Mouse (Mus musculus) myocyte (in vitro differentiated cells): ENCODE results near the gene Xylt1.

Experiments used
- MAX ChIP-seq: IDR thresholded peaks from one replicate; pipeline ENCODE4 v1.6.1; 2011; ENCODE audit warnings: low read depth, mild to moderate bottlenecking, control low read depth
- POLR2A ChIP-seq: IDR thresholded peaks from one replicate; pipeline ENCODE4 v1.6.1; 2011; ENCODE audit warnings: low read depth, mild to moderate bottlenecking, control low read depth, moderate library complexity; ENCODE audit not compliant: insufficient read length
- REST ChIP-seq: IDR thresholded peaks from one replicate; pipeline ENCODE4 v1.6.1; 2011; ENCODE audit warnings: mild to moderate bottlenecking, control low read depth, moderate library complexity; ENCODE audit not compliant: insufficient read depth, insufficient read length
- SRF ChIP-seq: IDR thresholded peaks from one replicate; pipeline ENCODE4 v1.6.1; 2011; ENCODE audit warnings: low read depth; ENCODE audit not compliant: control insufficient read depth, insufficient read length
- TCF12 ChIP-seq: IDR thresholded peaks from one replicate; pipeline ENCODE4 v1.6.1; 2011; ENCODE audit warnings: mild to moderate bottlenecking, control low read depth; ENCODE audit not compliant: poor library complexity, insufficient read depth, severe bottlenecking
- USF1 ChIP-seq: IDR thresholded peaks from one replicate; pipeline ENCODE4 v1.6.1; 2011; ENCODE audit warnings: low read depth, mild to moderate bottlenecking, control low read depth, moderate library complexity

DNA sequence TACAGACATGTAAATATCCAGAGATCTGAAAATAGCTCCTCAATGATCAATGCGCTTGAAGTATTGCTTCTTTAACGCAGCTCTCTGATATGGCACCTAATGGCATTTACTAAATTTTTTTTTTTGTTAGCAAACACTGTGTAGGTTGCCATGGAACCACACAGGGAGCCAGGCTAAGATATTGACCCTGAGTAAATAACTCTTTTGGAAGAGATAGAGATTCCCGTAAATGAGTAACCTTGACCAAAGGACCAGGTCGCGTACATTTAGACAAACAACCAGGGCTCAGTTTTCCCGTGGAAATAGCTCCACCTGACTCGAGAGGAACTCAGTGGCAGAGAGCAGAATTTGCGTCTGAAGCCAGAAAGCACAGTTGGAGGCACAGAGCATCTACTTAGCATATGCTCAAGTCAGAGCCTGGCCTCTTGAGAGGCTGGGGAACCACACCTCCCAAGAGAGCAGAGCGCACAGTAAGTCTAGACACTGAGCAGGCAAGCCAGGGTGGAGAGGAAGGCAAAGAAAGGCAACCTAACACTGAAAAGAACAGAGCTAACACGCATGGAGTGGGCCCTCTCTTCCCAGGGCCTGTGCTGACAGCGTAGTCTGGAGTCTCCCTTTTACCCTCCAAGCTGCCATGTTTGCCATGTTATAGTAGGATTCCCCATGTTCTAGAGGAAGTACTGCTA is 232.2 kb downstream of the Xylt1 start:
- no peak for TF ChIP-seq SRF
- no peak for TF ChIP-seq POLR2A
- no peak for TF ChIP-seq TCF12
- no peak for TF ChIP-seq REST
- TF ChIP-seq USF1, result no peak
- TF ChIP-seq MAX, result no peak
